Mouse (Mus musculus): ENCODE measurements around the gene Serp2.

DNA sequence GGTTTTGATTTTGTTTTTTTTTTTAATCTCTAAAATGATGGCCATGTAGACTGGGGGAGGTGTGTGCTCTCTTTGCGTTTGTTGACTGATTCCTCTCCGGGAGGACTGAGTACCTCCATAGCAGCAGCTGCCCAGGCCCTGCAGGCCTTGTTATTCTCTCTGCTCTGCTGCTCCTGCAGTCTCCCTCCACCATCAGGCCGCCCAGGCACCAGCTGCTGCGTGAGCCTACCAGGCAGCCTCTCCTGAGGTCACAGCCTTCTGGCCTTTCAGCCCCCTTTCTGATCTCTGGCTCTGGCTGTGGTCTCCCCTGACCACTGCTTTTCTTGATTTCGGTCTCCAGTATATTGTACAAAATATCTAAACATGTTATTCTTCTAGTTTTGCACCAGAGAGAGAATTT lies 56.7 kb downstream of the Serp2 start:
- TF ChIP-seq CTCF (IDR thresholded peaks at IDR 0.05; ENCODE audit: borderline replicate concordance, control insufficient read depth, extremely low read depth, insufficient read depth, low read length, poor library complexity), result no peak
- TF ChIP-seq POLR2A (IDR thresholded peaks at IDR 0.05; ENCODE audit: control insufficient read depth, extremely low read depth, insufficient read depth, low read length, poor library complexity), result no peak

All from thymus, adult 2 months (tissue).